Mouse (Mus musculus): ENCODE measurements around the gene Gabrg3.

GRCm38 (mm10) chr7:57419392-57419791, 32.4 kb upstream of the Gabrg3 start, which contains the start of gene Gabrb3:
- no peak for TF ChIP-seq HCFC1 (IDR thresholded peaks at IDR 0.05; ENCODE audit: borderline replicate concordance, insufficient read depth, low read length)
- TF ChIP-seq CHD2 (IDR thresholded peaks at IDR 0.05; ENCODE audit: low read depth, low read length): no peak

Data from ES-E14 (cell line).